Mouse (Mus musculus) cerebellum, adult 9-11 months (tissue): ENCODE results near the gene Aqp8.

Experiments used
- DNase-seq: peaks from one replicate; pipeline ENCODE4 v3.0.0; 2022

Gene Aqp8

GRCm38 (mm10) chr7:123462070-123462501 is at the start of gene Aqp8:
TSS of gene Aqp8 (plus strand) at chr7:123462291.
- peak; percentile 34 for DNase-seq

- DNase-seq: peak; percentile 5
These were observed 45.3 kb upstream of the Aqp8 start for GRCm38 (mm10) chr7:123416803-123417202.

GRCm38 (mm10) chr7:123417661-123418060 is 44.4 kb upstream of the Aqp8 start:
- DNase-seq: no peak

GRCm38 (mm10) chr7:123419984-123420383 is 42.1 kb upstream of the Aqp8 start:
- no peak for DNase-seq

- no peak for DNase-seq
These were observed 40.1 kb upstream of the Aqp8 start for GRCm38 (mm10) chr7:123421958-123422357.

GRCm38 (mm10) chr7:123424281-123424680 is 37.8 kb upstream of the Aqp8 start:
- DNase-seq: no peak

- DNase-seq: no peak
These were observed 36.8 kb upstream of the Aqp8 start for GRCm38 (mm10) chr7:123425134-123425757.

GRCm38 (mm10) chr7:123429624-123430410 is 32.3 kb upstream of the Aqp8 start:
- DNase-seq: no peak

GRCm38 (mm10) chr7:123430411-123430705 is 31.7 kb upstream of the Aqp8 start:
- DNase-seq: no peak

GRCm38 (mm10) chr7:123431206-123431605 is 30.9 kb upstream of the Aqp8 start:
- no peak for DNase-seq

GRCm38 (mm10) chr7:123442079-123442478 is 20.0 kb upstream of the Aqp8 start:
- no peak for DNase-seq

- DNase-seq: no peak
These were observed 13.3 kb upstream of the Aqp8 start for GRCm38 (mm10) chr7:123448794-123449193.

- no peak for DNase-seq
These were observed 12.4 kb upstream of the Aqp8 start for GRCm38 (mm10) chr7:123449676-123450075.

- no peak for DNase-seq
These were observed 11.6 kb upstream of the Aqp8 start for GRCm38 (mm10) chr7:123450515-123450914.

- DNase-seq: no peak
These were observed 9.5 kb upstream of the Aqp8 start for GRCm38 (mm10) chr7:123452551-123452950.

GRCm38 (mm10) chr7:123453066-123453465 is 9.0 kb upstream of the Aqp8 start:
- no peak for DNase-seq

GRCm38 (mm10) chr7:123455088-123455487 is 7.0 kb upstream of the Aqp8 start:
- DNase-seq: no peak

GRCm38 (mm10) chr7:123458309-123458708 is 3.8 kb upstream of the Aqp8 start:
- no peak for DNase-seq

- no peak for DNase-seq
These were observed 2.8 kb upstream of the Aqp8 start for GRCm38 (mm10) chr7:123459247-123459646.

- DNase-seq: no peak
These were observed 775 bp upstream of the Aqp8 start for GRCm38 (mm10) chr7:123461316-123461715.

GRCm38 (mm10) chr7:123463569-123463968 is 1.5 kb downstream of the Aqp8 start:
- no peak for DNase-seq

GRCm38 (mm10) chr7:123465692-123466387 is 3.7 kb downstream of the Aqp8 start:
- peak; percentile 68 for DNase-seq

GRCm38 (mm10) chr7:123467961-123468360 is 5.9 kb downstream of the Aqp8 start:
- DNase-seq: peak; percentile 70

GRCm38 (mm10) chr7:123487703-123488102 is 25.6 kb downstream of the Aqp8 start:
- no peak for DNase-seq
